Mouse (Mus musculus): ENCODE measurements around the gene Gab2. TPM values are rescaled to one million over a fixed set of nuclear protein-coding genes. Genes with fewer than 3 reads are reported as not detected.

The Gab2 gene
- total RNA-seq (2021): 10 to 100 TPM; 17.4 to 18.2 TPM

- intact Hi-C loops (cut with DNase I): loop anchor here (1.0 to 10.0 kb wide), 4 partner anchors 93 to 214 kb away; no protein-coding TSS in a partner anchor
- DNase-seq (ENCODE audit: low spot score): peak; percentile 63
Measured at GRCm38 (mm10) chr7:97081242-97081958, at the start of gene Gab2. Gene Gab2 (plus strand): TSS chr7:97081586.

DNA sequence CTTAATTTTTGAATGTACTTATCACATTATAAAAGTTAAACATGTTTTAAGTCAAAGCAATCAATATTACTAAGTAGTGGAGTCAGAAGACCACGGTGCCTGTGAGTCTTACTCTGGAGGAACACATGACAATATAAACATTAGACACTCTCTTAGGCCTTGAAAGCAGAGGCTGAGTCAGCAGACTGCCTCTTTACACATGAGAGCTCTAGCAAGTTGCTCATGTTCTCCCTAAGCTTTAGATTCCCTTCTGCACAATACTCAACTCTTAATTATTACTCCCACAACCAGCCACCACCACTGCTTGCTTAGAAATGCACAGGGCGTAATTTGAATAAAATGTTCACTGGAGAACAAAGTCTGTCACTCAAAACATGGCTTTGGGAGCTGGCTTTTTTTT lies 49.0 kb upstream of the Gab2 start:
- no peak for DNase-seq (ENCODE audit: low spot score)
- intact Hi-C loops (cut with DNase I): no loop called here

DNA sequence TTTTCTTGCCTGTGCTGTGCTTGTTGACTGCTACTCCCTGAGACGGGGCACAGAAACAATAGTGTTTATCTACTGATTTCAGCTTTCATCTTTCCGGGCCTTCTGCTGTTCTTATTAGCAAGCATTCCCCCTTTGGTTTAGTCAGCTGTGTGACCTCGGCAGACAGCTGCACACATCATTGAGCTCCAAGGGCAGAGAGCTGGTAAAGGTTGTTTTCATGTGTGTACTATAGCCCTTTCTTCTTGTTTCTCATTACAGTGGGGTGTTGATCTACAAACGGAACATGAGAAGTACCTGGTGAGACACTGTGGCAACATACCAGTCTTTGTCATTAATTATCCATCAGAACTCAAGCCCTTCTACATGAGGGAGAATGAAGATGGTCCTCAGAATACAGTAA lies 41.7 kb upstream of the Gab2 start:
- DNase-seq (ENCODE audit: low spot score): no peak
- intact Hi-C loops (cut with DNase I): no loop called here

GRCm38 (mm10) chr7:97041868-97042449 lies 39.4 kb upstream of the Gab2 start:
- intact Hi-C loops (cut with DNase I): no loop called here
- no peak for DNase-seq (ENCODE audit: low spot score)

DNA sequence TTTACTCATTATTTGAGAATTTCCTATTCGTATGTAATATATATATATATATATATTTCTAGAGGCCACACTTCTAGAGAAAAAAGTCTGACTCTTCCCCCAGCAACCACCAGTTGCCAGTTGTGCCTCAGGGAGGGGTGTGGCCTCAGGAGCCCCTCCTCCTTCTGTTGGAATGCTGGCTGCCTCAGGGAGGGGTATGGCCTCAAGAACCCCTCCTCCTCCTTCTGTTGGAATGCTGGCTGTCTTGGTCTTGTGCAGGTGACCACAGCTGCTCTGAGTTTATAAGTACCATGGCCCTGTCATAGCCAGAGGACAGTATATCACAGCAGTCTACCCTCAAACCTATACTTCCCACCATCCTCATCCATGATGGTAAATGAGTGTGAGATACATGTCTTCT lies 38.4 kb upstream of the Gab2 start:
- no peak for DNase-seq (ENCODE audit: low spot score)
- intact Hi-C loops (cut with DNase I): no loop called here

- intact Hi-C loops (cut with DNase I): no loop called here
Measured at GRCm38 (mm10) chr7:97060966-97061365, 20.4 kb upstream of the Gab2 start.

GRCm38 (mm10) chr7:97071512-97071911 lies 9.9 kb upstream of the Gab2 start:
- intact Hi-C loops (cut with DNase I): no loop called here
- no peak for DNase-seq (ENCODE audit: low spot score)

More at GRCm38 (mm10) chr7:97060966-97061365, 20.4 kb upstream of the Gab2 start:
- no peak for DNase-seq (ENCODE audit: low spot score)

GRCm38 (mm10) chr7:97072061-97072460 lies 9.3 kb upstream of the Gab2 start:
- DNase-seq (ENCODE audit: low spot score): no peak
- intact Hi-C loops (cut with DNase I): no loop called here

DNA sequence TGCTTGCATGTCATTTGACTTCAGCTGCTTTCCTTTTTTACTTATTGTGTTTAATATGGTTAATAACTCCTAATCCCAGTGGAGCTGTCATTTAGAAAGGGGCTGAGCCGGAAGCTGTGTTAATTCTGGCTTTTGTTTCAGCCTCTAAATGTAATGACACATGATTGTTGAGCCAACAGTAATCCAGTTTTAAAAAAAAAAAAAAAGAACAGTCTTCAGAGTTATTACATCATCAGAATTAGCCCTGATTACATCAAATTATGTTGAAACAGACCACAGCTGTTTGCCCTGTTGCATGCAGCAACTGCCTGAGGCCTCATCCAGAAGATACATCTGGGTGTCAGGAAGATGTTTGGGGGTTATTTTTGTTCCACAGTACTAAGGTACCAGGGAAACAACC lies 6.4 kb upstream of the Gab2 start:
- no peak for DNase-seq (ENCODE audit: low spot score)
- intact Hi-C loops (cut with DNase I): no loop called here

DNA sequence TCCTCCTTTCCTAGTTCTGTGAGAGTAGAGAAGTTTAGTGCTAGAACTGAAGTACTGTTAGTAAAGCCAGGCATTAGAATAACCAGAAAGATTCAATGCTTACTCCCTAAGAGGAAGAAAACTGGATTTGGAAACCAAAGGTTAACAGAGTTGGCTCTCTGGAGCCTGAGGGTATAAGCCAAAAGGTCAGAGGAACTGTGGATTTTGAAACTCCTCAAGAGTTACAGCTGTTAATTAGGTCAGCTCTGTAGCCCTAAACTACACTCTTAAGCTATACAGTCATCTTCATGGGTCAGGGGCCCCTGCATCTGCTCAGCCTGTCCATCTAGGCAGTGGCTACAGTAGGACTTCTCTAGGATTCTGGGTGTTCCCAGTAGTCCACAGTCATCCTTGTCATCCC lies 4.4 kb upstream of the Gab2 start:
- DNase-seq (ENCODE audit: low spot score): no peak
- intact Hi-C loops (cut with DNase I): no loop called here

- intact Hi-C loops (cut with DNase I): no loop called here
- DNase-seq (ENCODE audit: low spot score): no peak
Measured at GRCm38 (mm10) chr7:97078685-97079084, 2.7 kb upstream of the Gab2 start.

- intact Hi-C loops (cut with DNase I): no loop called here
- peak; percentile 34 for DNase-seq (ENCODE audit: low spot score)
Measured at GRCm38 (mm10) chr7:97079145-97079544, 2.2 kb upstream of the Gab2 start.

GRCm38 (mm10) chr7:97079651-97080365 lies 1.6 kb upstream of the Gab2 start:
- DNase-seq (ENCODE audit: low spot score): no peak
- intact Hi-C loops (cut with DNase I): loop anchor here (1.0 to 10.0 kb wide), 4 partner anchors 93 to 218 kb away; no protein-coding TSS in a partner anchor

DNA sequence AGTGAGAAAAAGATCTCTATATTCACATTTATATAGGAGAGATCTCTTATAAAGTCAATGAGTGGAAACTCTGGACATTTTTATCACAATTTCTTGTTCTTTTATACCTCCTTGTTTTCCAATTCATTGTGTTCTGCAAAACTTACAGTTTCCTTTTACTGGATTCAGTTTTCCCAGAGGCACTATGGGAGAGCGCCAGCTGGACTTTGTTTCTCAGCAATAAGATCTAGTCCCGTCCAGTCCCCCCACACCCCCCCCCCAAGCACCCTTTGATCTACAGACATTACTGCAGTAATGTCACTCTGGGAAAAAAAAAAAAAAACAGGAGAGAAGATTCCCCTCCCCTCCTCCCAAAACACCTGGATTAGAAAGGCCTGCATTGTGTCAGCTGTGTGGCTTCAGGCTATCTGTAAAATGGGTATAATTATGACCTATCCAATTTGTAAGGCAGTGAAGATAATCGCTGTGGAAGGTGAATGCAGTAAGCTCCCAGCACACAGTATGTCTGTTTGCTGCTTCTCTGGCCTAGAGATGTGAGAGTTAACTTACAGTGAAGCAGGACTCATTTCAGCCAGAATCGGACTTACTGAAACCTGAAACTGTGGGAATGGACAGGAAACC lies 655 bp upstream of the Gab2 start:
- DNase-seq (ENCODE audit: low spot score): no peak
- intact Hi-C loops (cut with DNase I): loop anchor here (1.0 to 10.0 kb wide), 5 partner anchors 93 to 218 kb away; no protein-coding TSS in a partner anchor

DNA sequence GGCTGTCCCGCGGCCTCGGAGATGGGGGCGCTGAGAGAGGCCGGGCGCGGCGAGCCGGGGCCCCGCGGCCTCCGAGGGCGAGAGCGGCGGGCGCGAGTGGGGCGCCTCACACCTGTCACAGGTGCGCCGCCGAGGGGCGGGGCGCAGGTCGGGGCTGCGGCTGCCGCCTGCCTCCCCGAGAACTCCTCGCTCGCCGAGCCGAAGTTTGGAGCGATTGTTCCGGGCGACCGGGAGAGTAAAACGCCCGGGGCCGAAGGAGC lies 503 bp downstream of the Gab2 start:
- intact Hi-C loops (cut with DNase I): loop anchor here (1.0 to 10.0 kb wide), 4 partner anchors 93 to 213 kb away; no protein-coding TSS in a partner anchor
- no peak for DNase-seq (ENCODE audit: low spot score)

DNA sequence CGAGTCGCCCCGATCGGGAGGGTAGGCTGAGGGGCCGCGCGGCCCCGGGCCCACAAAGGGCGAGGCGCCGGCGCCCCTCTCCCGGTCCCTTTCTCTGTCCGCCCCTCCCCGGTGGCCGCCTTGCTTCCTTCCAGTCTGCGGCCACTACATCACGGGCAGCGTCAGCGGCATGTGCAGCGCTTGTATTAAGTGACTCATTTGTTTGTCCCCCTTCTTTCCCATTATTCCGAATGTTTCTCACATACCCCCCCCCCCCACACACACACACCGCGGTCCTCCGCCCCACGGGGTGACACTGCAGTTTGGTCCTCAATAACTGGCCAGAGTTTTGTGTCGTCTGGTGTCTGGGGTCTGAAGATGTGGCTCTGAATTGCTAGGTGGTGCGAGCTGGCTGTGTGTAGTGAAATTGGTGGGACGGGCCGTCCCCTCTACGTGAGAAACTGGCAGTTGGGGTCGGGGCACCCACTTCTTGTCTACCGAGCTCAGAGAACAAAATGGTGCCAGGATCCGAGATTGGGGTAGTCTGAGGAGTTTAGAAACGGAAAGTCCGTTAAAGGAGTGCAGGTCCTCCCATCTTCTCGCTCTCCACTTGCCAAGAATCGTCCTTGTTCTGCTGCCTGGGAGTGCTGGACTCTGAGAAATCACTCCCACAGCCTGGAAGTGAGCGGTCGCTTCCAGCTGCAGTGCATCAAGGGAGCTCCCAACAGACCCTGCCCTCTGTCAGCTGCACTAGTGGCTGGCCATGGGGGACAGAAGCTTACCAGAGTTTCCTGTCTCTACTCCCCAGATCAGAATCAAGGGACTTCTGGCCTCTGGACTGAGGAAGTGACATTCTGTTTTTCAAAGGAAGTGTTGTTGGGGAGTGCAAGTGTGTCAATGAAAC lies 1.1 kb downstream of the Gab2 start:
- peak; percentile 80 for DNase-seq (ENCODE audit: low spot score)
- intact Hi-C loops (cut with DNase I): loop anchor here (5.0 to 10.0 kb wide), 2 partner anchors 92 to 95 kb away; no protein-coding TSS in a partner anchor

- intact Hi-C loops (cut with DNase I): loop anchor here (5.0 to 10.0 kb wide), 2 partner anchors 91 to 96 kb away; no protein-coding TSS in a partner anchor
- no peak for DNase-seq (ENCODE audit: low spot score)
Measured at GRCm38 (mm10) chr7:97083579-97083978, 2.2 kb downstream of the Gab2 start.

DNA sequence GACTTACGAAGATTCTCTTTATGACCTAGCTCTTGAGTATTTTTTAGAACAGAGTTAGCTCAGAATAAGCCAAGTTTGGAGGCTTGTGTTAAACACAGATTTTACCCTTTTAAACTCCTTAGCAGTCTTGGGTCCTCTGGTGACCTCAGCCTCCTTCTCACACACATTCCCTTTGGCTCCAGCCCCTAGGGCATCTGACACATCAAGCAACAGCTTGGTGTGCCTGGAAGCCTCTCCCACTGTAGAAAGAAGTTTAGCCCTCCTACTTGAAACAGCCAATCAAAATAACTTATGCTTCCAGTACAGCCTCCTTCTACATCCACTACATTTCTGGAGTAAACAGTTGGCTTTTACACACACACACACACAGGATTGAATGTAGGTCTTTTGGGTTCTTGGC lies 2.8 kb downstream of the Gab2 start:
- peak; percentile 35 for DNase-seq (ENCODE audit: low spot score)
- intact Hi-C loops (cut with DNase I): loop anchor here (2.0 to 10.0 kb wide), 3 partner anchors 91 to 113 kb away; no protein-coding TSS in a partner anchor

GRCm38 (mm10) chr7:97085291-97085690 lies 3.9 kb downstream of the Gab2 start:
- intact Hi-C loops (cut with DNase I): loop anchor here (2.0 to 10.0 kb wide), 2 partner anchors 90 to 114 kb away; no protein-coding TSS in a partner anchor
- DNase-seq (ENCODE audit: low spot score): no peak
